Mouse (Mus musculus) mouse embryonic stem cell (cell line): Measurements from ENCODE around the gene Rapgef1.

Source experiments
- in situ Hi-C, 2 experiments: fragments of 300-500 bp; cut with MboI; formaldehyde crosslinking; loops; 1 replicate in 1 of 2; 3 replicates in 1 of 2; pipeline ENCODE4 v1.14.3; 2019 to 2020; ENCODE audit warnings: low sequenced_read_pairs in 2 of 2, low pct_unique_long_range_greater_than_20kb in 1 of 2, mixed read lengths in 1 of 2; ENCODE audit not compliant: unreplicated experiment in 1 of 2

Rapgef1 gene

GRCm38 (mm10) chr2:29714127-29714526 is 94.6 kb downstream of the Rapgef1 start:
- in situ Hi-C loops, result no loop called here

GRCm38 (mm10) chr2:29716143-29716542 is 96.6 kb downstream of the Rapgef1 start:
- in situ Hi-C loops, result no loop called here

GRCm38 (mm10) chr2:29716691-29717090 is 97.2 kb downstream of the Rapgef1 start:
- in situ Hi-C loops, result no loop called here

GRCm38 (mm10) chr2:29718581-29718980 is 99.1 kb downstream of the Rapgef1 start:
- in situ Hi-C loops, result no loop called here

DNA sequence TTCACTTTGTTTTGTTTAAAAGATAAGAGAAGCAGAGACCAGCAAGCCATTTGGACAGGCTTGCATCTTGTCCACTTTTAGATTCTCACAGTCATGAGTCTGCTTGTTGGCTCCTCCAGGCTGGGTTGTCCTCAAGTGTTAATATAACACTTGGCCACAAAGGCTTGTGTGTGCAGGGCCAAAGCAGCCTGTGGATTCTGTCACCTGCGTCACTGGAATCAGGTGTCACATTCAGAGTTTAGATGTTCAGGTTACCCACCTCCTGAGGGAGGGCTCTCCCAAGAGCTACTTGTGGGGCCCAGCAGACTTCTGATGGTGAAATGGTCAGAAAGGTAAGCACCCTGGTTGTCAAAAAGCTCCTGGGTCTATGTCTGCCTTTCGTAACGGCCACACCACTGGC is 103.6 kb downstream of the Rapgef1 start:
- in situ Hi-C loops, result no loop called here

DNA sequence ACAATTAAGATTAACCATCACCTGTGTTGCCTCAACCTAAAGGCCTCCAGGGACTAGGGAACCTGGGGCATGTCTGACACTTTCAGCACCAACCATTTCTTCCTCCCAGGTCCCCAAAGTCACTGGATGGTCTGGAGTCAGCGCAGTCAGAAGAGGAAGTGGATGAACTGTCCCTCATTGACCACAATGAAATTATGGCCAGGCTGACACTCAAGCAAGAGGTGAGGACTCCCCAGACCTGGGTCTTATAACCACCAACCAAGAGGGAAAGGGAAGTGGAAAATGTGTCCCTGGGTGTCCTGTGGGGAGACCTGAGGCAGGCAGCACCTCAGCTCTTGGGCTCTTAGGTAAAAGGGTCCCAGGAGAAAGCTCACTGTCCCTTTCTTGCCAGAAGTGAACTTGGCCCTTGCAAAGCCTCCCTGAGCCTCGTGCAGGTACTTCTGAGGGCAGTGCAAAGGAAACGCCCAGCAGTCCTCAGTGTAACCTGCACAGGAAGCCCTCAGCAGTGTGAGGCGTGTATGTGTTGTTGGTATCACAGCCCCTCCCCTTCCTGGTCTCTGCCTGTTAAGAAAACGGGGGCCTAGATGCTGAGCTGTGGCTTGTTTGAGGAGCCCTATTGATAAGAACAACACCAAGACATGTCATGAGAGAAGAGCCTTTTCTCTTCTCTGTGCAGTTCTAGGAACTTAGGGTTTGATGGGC is 105.3 kb downstream of the Rapgef1 start:
- in situ Hi-C loops, result no loop called here

GRCm38 (mm10) chr2:29729500-29729899 is 110.0 kb downstream of the Rapgef1 start:
- in situ Hi-C loops, result no loop called here

DNA sequence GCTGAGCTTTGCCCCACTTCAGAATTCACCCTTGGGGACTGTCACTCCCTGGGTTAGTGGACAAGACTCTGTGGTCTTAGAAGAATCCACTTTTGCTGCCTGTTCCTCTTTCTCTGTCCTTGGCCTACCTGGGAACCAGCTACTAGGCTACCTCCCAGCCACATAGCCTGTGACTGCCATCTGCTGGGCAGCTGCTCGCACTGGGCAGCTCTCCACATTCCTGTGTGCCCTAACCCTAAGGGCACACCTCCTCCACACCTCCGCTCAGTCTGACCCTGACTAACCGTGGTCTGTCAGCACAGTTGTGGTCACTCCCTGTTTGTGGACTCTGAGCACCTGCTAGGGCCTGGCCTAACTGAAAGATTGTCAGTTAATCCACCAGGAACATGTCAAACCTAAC is 112.0 kb downstream of the Rapgef1 start:
- in situ Hi-C loops, result no loop called here

DNA sequence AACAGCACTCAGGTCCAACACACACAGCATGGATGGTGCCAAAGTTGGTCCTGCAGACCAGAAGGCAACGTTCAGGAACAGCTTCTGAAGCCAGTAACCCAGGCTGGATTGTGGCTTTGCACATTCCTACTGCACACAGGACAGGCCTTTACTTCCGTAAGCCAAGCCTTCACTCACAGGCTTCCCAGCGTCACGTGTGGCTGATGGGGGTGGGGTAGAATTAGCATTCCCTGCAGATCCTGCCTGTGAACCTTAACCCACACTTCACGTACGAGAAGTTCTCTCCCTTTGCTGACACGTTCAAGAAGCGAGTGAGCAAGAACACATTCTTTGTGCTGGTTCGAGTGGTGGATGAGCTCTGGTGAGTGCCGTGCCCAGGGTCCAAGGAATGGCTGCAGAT is 113.0 kb downstream of the Rapgef1 start:
- in situ Hi-C loops, result no loop called here

DNA sequence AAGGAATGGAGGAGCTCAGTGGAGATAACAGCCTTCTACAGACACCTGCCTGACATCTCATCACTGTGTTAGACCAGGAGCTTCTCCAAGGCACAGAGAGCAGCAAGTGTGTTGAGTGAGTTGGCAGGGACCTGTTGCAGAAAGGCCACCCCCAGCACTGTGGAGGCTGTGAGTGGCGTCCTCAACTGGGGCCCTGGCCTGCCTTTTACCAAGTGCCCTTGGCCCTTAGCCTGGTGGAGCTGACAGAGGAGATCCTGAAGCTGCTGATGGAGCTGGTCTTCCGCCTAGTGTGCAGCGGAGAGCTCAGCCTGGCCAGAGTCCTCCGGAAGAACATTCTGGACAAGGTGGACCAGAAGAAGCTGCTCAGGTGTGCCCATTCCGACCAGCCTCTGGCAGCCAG is 113.8 kb downstream of the Rapgef1 start:
- in situ Hi-C loops, result no loop called here

GRCm38 (mm10) chr2:29735708-29736107 is 116.2 kb downstream of the Rapgef1 start:
- in situ Hi-C loops, result no loop called here

DNA sequence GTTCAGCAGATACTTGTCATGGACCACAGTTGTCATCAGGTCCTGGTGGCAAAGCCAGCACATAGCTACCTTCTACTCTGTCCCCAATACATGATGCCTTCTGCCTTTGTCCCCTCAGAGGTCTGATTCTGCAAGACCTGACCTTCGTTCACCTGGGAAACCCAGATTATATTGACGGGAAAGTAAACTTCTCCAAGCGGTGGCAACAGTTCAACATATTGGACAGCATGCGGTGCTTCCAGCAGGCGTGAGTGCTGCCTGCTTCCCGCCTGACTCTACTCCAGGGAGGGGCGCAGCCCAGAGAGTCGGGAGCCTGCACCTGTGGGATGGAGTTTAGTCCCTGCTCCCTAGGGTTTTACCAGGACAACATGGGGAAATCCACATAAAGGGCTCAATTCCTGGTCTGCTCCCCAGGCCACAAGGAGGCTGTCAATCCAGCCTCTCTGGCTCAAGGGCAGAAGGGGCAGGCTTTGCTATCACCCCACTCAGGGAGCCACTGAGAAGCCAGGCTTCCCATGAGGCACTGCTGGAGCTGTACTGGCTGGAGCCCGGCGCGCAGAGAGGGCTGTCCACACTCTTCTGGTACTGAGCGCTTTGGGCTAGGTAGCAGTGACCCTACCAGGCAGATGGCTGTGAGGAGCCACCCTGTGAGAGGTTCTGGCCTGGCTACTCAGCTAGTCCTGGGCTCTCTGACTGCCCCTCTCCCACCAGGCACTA is 117.8 kb downstream of the Rapgef1 start:
- in situ Hi-C loops, result no loop called here

DNA sequence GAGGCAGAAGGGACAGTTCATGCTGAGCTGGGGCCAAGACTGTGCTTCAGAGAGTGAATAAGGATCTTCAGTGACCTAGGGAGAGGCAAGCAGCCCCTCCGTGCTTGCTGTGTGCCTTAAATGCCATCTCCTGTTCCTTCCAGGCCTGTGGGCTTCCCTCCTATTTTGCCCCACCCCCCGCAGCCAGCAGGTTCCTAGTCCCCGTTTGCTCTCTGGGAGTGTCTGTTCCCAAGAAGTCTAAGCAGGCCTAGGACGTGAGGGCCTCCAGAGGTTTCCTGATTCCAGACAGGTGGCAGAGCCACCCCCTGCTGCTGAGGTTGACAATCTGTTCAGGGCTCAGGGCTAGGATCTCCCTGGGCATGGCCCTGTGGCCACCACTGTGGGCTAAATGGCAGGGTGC is 119.3 kb downstream of the Rapgef1 start:
- in situ Hi-C loops, result no loop called here

DNA sequence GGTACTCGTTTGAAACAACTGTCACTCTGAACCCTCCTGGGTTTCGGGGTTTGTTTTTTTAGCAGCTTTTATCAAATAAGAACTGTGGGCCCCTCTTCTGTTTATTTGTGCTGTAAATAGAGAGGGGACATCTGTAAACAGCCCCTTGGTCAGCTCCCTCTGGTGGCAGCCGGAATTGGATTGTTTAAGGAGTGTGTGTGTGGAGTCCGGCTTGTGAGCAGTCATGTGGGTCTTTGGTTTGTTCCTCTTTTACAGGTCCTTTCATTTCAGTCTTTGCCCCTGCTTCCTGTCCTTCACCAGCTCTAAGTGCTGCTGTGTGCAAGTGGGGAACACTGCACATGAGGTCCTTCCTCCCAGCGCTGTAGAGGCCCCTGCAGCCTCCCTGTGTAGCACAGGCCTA is 119.8 kb downstream of the Rapgef1 start:
- in situ Hi-C loops, result no loop called here

DNA sequence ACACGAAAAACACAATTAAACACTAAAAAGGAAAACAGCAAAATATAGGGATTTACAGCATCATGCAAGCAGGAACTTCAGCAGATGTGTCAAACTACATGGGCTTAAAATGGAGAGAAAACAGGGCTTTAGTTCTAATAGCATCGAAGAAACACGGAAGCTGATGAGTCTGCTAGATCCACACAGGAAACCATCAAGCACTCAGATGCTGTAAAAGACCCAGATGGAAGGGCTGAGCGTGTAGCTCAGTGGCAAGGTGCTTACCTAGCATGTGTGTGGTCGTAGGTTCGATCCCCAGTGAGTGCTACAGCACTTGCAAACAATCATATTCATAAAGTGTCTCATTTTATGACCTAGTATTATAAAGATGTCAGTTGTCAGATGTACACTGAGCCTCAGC is 121.7 kb downstream of the Rapgef1 start:
- in situ Hi-C loops, result no loop called here

- in situ Hi-C loops, result no loop called here
Measured at GRCm38 (mm10) chr2:29744256-29744655, 124.7 kb downstream of the Rapgef1 start.

- in situ Hi-C loops, result no loop called here
Measured at GRCm38 (mm10) chr2:29747188-29747782, 127.8 kb downstream of the Rapgef1 start.

DNA sequence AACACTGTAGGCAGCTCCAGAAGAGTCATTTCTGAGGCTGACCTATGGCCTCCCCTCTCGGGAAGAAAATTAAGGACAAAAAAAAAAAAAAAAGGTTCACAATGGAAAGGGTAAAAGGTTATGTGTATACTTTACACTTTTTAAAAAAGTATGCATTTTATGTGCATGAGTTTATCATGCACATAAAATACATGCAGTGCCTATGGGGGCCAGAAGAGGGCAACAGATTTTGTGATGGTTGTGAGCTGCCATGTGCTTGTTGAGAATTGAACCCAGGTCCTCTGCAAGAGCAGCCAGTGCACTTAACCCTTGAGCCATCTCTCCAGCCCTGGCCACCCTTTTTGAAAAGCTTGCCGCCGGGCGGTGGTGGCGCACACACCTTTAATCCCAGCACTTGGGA is 128.3 kb downstream of the Rapgef1 start:
- in situ Hi-C loops, result no loop called here

GRCm38 (mm10) chr2:29748499-29748898 is 129.0 kb downstream of the Rapgef1 start:
- in situ Hi-C loops, result no loop called here

DNA sequence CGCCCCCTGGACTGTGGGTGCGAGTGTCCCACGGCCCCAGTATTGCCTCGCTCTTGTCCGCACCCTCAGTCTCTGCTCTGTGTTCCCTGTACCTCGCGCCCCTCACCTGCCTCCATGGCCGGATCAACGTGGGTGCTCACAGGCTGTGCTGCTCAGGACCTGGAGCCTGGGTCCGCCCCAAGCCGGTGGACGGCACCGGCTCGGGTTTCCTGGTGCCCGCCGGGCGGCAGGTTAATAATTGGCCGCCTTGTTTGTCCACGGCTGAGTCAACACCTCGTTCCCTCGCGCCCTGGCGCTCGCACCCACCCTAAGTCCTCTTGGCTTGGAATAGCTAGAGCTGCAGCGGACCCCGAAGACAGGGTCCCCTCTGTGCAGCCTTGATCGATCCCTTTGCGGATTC is 132.0 kb downstream of the Rapgef1 start, which contains the start of gene Gm13420:
TSS of gene Gm13420 (minus strand) at position 189 of the 400 bp plus-strand sequence.
- in situ Hi-C loops, result no loop called here
